ENCODE assay signal across 11 mouse cellular contexts in the genomic region with DNA sequence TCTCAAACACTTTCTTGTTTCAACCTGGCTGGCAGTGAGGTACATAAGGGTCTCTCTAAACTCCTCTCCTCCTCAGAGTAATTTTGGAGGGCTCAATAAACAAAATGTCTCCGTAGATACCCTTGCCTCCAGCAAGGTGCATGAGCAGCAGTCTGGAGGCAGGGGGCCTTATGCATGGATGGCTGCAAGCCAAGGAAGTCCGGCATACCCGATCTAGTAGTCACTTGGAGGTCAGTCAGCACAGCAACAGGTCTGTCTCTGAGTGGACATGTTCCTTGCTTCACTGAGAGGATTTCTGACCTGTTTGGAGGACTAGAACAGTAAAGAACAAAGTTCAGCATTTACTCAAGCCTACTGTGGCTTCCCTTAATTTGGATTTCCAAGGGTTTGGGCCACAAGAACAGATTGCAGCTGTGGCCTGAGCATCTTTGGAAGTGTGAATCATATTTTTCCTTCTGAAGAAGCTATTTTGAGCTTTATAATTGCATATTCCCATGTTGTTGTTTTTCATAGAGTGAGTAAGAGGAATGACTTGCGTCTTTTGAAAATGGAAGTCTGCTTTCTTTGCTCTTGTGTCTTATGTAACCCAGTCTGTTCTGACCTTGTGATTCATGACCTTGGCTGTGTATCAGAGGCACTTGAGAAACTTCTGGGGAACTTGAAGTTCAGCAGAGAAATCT.
DNase-seq lines count a peak whose midpoint lies in the region.
"Had no signal": no experiment of that assay in that cellular context is flagged by ENCODE, and none has a peak within 500 bp of the region (broad histone marks: within the 10 kb centered on the region; RNA-seq: fewer than 3 reads in every experiment).

No protein-coding gene starts in this region.

- peak; percentile 94 for DNase-seq in heart, adult 11 months
- no peak for DNase-seq in heart, embryonic 10.5 days (ENCODE audit: low spot score)
- DNase-seq in urinary bladder, postnatal 14 days (ENCODE audit: low spot score): peak; percentile 18
- DNase-seq in urinary bladder, adult 2 months (ENCODE audit: low spot score): no peak
- DNase-seq in brain, adult 2 months (ENCODE audit: low read depth, low spot score): peak; percentile 57
- DNase-seq in testis, postnatal 14 days (ENCODE audit: low spot score): peak; percentile 30
- DNase-seq in layer of hippocampus, adult 9-10 months (ENCODE audit: low spot score): no peak
- no peak for DNase-seq in thymus, postnatal 36 days
- DNase-seq: cerebellum, adult 8-10 months had no signal

- no peaks in the 10 kb centered on the region for H3K36me3 ChIP-seq in heart, embryonic 10.5 days
- H3K36me3 ChIP-seq: embryonic facial prominence, embryonic 13.5 days; limb, embryonic 15.5 days had no signal

- WGBS in heart, embryonic 10.5 days: 79% methylated on average over 4 of the region's 4 CpGs

- H3K27ac ChIP-seq in heart, embryonic 10.5 days: no peak overlapping the region
- H3K27ac ChIP-seq: embryonic facial prominence, embryonic 13.5 days; limb, embryonic 15.5 days had no signal

- no peaks in the 10 kb centered on the region for H3K9me3 ChIP-seq in heart, embryonic 10.5 days
- H3K9me3 ChIP-seq: embryonic facial prominence, embryonic 13.5 days; limb, embryonic 15.5 days had no signal

- H3K4me3 ChIP-seq in heart, embryonic 10.5 days: no peak overlapping the region
- H3K4me3 ChIP-seq: embryonic facial prominence, embryonic 13.5 days; limb, embryonic 15.5 days had no signal

- H3K4me1 ChIP-seq in heart, embryonic 10.5 days: no peaks in the 10 kb centered on the region
- H3K4me1 ChIP-seq: embryonic facial prominence, embryonic 13.5 days; limb, embryonic 15.5 days had no signal

- H3K27me3 ChIP-seq in heart, embryonic 10.5 days (ENCODE audit: insufficient read depth, poor library complexity, severe bottlenecking): no peaks in the 10 kb centered on the region
- H3K27me3 ChIP-seq: embryonic facial prominence, embryonic 13.5 days; limb, embryonic 15.5 days had no signal

Comparison
In these comparisons a context has a peak if more than half of its experiments do, and no peak if none do; other contexts are left out.
1. DNase-seq: peak in heart, adult 11 months (single experiment), urinary bladder, postnatal 14 days (single experiment), brain, adult 2 months (single experiment) and testis, postnatal 14 days (single experiment); none in heart, embryonic 10.5 days (single experiment), urinary bladder, adult 2 months (single experiment), layer of hippocampus, adult 9-10 months (single experiment) and thymus, postnatal 36 days (0 of 2).